Mouse (Mus musculus): ENCODE measurements around the gene Mitf.

Mitf gene

DNA sequence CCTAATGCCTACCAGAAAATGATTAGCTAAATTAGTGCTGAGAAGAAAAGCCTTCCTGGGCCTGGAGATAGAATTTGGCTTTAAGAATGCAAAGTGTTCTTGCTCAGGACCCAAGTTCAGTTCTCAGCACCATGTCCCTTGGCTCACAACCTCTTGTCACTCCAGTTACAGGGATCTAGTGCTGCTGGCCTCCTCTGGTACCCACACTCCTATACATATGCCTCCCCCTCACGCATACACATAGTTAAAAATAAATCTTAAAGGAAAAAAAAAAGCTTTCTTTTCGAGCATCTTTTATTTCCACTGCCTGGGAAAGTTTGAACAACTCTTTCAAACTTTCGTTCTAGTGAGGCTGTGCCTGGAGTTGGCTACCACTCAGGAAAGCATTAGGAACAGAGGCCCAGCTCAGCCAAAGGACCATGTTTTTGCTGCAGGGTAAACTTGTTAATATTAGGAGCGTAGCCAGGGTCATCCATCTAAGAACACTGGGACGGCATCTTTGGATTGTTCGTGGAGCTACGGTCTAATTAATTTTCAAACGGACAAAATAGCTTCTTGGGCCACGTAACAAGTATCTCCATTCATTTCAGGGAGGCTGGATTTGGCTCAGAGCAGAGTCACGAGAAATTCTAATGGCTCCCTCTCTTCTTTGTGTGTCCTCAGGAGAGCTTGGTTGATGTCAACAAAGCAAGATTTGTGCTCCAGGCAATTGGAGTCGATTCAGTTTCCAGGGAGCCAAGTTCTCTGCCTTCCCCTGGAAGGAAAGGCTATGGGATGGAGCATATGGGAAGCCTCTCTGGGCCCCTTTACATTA, 239.7 kb downstream of the Mitf start:
- DNase-seq (ENCODE audit: low spot score in 2 of 2), result no peak

DNA sequence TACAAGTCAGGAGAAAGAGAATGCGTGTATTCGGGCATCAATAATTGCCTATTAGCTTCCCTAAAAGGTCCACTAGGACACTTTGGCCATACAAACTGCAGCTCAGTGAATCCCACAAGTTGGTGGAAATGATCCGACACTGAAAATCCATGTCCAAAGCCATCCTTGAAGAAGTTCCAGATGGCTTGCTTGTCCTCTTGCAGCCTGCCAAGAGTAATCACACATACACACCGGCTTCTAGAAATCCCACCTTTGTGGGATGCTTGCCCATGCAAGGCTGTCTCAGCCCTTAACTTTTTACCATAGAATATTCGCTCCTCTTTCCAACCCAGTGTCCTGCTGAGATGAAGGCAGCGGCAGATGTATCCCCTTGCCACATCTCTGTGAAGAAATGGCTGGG, 240.9 kb downstream of the Mitf start:
- no peak for DNase-seq (ENCODE audit: low spot score in 2 of 2)

DNA sequence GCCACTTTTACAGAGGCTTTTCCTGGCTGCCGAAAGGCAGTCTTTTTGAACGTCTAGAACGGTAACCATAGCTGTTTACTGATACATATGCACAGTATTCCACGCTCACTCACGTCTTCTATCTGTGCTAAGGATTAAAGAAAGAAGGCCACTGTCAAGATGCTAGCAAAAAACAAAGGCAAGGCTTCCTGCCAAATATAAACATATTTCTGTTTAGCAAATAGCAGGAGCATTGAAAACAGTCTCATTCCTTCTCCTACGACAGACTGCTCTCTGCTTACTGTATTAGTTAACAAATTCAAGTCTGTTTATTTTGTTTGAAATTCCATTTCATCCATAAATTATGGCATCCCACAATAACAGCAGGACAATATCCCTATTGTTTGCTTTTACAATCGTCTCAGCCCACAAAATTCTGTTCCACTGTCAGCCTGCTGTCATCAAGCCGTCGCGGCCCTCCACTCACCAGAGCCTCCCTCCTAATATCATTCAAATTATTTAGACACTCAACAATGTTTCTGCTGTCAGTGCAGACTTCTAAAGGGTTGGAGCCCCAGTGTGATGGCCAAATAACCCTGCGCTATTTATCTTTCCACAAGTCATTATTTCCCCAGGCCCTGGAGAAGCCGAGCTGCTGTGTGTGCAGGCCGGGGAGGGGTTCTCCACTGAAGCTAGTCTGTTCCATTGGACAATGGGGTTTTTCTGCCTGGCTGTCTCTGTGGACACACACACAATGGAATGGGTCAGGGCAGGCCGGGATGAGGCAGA, 242.0 kb downstream of the Mitf start:
- DNase-seq (ENCODE audit: low spot score in 2 of 2), result no peak

DNA sequence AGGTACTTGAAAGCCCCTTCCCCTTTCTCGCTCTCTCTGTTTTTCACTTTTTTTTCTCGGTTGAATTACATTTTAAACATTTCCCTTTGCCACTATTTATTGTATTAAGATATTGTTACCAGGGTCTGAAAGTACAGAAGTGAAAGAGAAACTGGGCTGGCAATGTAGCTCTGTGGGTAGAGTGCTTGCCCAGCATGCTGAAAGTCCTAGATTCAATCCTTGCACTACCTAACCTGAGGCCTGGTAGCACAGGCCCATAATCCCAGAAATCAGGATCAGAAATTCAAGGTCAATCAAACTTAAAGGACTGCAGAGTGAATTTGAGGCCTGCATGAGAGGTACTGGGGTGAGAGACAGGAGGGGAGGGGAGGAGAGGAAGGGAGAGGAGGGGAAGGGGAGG, 242.7 kb downstream of the Mitf start:
- DNase-seq (ENCODE audit: low spot score in 2 of 2), result no peak

DNA sequence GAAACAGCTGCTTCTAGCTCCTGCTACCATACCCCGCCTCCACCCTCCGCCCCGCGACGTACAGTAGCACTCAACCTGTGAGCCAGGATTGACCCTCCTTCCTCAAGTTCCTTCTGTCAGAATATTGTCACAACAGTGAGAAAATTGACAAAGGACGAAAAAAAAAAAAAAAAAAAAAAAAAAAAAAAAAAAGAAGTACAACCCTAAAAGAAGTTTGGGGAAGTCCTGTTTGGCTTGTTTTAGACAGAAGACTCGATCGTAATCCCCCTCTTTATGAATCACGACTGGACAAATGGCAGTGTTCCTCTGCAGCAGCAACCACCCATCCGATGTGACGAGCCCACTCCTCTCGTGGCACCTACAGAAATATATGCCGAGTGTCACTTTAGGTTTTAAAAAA, 255.0 kb downstream of the Mitf start:
- no peak for DNase-seq (ENCODE audit: low spot score in 2 of 2)

DNA sequence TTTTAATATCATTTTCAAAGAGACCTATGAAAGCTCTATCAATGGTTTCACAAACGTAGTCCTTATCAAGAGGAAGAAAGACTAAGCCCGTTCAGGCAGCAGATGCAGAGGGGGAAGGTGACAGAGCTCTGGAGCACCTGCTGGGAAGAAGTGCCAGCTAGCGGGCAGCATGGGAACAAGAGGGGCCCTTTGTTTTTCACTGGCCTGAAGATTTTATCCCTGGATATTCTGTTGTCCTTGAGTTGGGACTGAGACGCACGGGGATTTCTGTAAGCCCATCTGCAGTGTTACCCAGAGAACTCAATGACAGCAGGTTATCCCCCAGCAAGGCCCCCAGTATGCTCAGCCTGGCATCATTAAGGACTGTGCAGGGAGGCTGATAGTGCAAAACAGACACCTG, 258.1 kb downstream of the Mitf start:
- DNase-seq (ENCODE audit: low spot score in 2 of 2), result no peak

DNA sequence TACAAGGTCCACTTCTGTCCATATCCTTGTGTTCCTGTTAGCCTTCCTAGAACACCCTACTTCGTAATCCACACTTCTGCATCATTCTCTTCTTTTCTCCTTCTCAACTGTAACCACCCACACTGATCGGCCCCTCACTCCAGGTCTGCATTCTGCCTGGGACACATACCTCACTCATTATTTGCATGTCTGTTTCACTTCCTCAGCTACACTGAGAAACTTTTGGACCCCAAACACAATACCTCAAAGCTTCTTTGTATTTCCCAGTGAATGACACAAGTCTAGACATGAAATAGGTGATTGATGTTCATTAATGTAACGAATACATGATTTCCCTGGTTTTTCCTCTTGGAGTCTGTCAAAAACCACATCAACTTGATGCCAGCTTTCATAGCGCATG, 259.6 kb downstream of the Mitf start:
- no peak for DNase-seq (ENCODE audit: low spot score in 2 of 2)
